Mouse (Mus musculus): ENCODE measurements around the gene Dnah7c. TPM values are rescaled to one million over a fixed set of nuclear protein-coding genes. Genes with fewer than 3 reads are reported as not detected.
A peak's percentile ranks its signal among the peaks of the same experiment; 100 is the strongest.
"Not testable (repeated sequence)": the region's sequence is repeated elsewhere in the genome, so short reads cannot be mapped to it uniquely, and the experiment has no call there.

The Dnah7c gene
- total and polyA plus RNA-seq, 2 experiments from 2014 or later = 0.03 TPM; not detected in 1

- H3K27me3 ChIP-seq (ENCODE audit: control insufficient read depth, insufficient read depth, low read length) = no peaks in the 10 kb centered on the region
- TF ChIP-seq EP300 (IDR thresholded peaks at IDR 0.05; ENCODE audit: low read depth) = no peak
- TF ChIP-seq CTCF (IDR thresholded peaks at IDR 0.05; ENCODE audit: low read depth) = no peak
- no peak overlapping the region for H3K4me3 ChIP-seq (ENCODE audit: low read depth, low read length)
- DNase-seq (ENCODE audit: low spot score) (no peak), ATAC-seq (ENCODE audit: insufficient read depth, low read depth) (no peak)
- no peak overlapping the region for H3K27ac ChIP-seq (ENCODE audit: low read depth)
- H3K9me3 ChIP-seq (replicated peaks; ENCODE audit: control insufficient read depth, low read length) = no peaks in the 10 kb centered on the region
- 77% methylated on average over 2 of the region's 2 CpGs for WGBS
- no peaks in the 10 kb centered on the region for H3K36me3 ChIP-seq (replicated peaks; ENCODE audit: control insufficient read depth, insufficient read depth, low read length)
- H3K4me1 ChIP-seq (ENCODE audit: control insufficient read depth, insufficient read depth) = 0 out of 2 replicates have a peak, but pooled peaks cover 3% of the 10 kb centered on the region
- no peak overlapping the region for H3K9ac ChIP-seq (replicated peaks; ENCODE audit: low read depth, low read length)
- no peak overlapping the region for H3K4me2 ChIP-seq (ENCODE audit: low read depth, low read length)
Observed at GRCm38 (mm10) chr1:46544812-46545421, 119.5 kb downstream of the Dnah7c start.

- DNase-seq (ENCODE audit: low spot score) (peak; percentile 16), ATAC-seq (ENCODE audit: insufficient read depth, low read depth) (no peak)
- no peak overlapping the region for H3K27ac ChIP-seq (ENCODE audit: low read depth)
- no peak overlapping the region for H3K9ac ChIP-seq (replicated peaks; ENCODE audit: low read depth, low read length)
- peak; percentile 25 for TF ChIP-seq CTCF (IDR thresholded peaks at IDR 0.05; ENCODE audit: low read depth)
- TF ChIP-seq EP300 (IDR thresholded peaks at IDR 0.05; ENCODE audit: low read depth) = no peak
- no peaks in the 10 kb centered on the region for H3K27me3 ChIP-seq (ENCODE audit: control insufficient read depth, insufficient read depth, low read length)
- H3K4me2 ChIP-seq (ENCODE audit: low read depth, low read length) = no peak overlapping the region
- no peaks in the 10 kb centered on the region for H3K4me1 ChIP-seq (ENCODE audit: control insufficient read depth, insufficient read depth)
- no peaks in the 10 kb centered on the region for H3K9me3 ChIP-seq (replicated peaks; ENCODE audit: control insufficient read depth, low read length)
- no peak overlapping the region for H3K4me3 ChIP-seq (ENCODE audit: low read depth, low read length)
- no peaks in the 10 kb centered on the region for H3K36me3 ChIP-seq (replicated peaks; ENCODE audit: control insufficient read depth, insufficient read depth, low read length)
- 35% methylated on average over 3 of the region's 3 CpGs for WGBS
Observed at GRCm38 (mm10) chr1:46580385-46580784, 155.0 kb downstream of the Dnah7c start.

- H3K9ac ChIP-seq (replicated peaks; ENCODE audit: low read depth, low read length); H3K4me2 ChIP-seq (ENCODE audit: low read depth, low read length); H3K9me3 ChIP-seq (replicated peaks; ENCODE audit: control insufficient read depth, low read length); H3K27me3 ChIP-seq (ENCODE audit: control insufficient read depth, insufficient read depth, low read length); H3K4me1 ChIP-seq (ENCODE audit: control insufficient read depth, insufficient read depth); ATAC-seq (ENCODE audit: insufficient read depth, low read depth); H3K36me3 ChIP-seq (replicated peaks; ENCODE audit: control insufficient read depth, insufficient read depth, low read length); H3K27ac ChIP-seq (ENCODE audit: low read depth); DNase-seq (ENCODE audit: low spot score); H3K4me3 ChIP-seq (ENCODE audit: low read depth, low read length): not testable (repeated sequence)
- WGBS = 86% methylated on average over 1 of the region's 1 CpGs
Observed at GRCm38 (mm10) chr1:46593826-46594225, 168.4 kb downstream of the Dnah7c start.

DNA sequence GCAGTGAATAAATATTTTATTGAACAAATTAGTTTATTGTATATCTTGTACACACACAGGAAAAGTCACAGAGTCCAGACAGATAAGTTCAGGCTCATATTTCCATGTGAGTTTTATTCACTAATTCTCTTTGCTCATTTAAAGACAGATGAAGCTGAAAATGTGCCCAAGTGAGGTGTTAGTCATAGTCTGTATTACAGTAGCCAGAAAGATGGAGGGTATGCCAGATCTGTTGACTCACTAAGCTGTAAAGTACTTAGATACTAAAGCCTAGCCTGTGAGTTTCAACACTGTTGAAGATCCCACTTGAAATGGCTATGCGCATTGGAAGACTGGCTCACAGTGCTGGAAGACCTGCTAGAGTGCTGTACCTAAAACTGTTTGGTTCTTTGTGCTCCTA is 171.0 kb downstream of the Dnah7c start:
- H3K27me3 ChIP-seq (ENCODE audit: control insufficient read depth, insufficient read depth, low read length); H3K4me3 ChIP-seq (ENCODE audit: low read depth, low read length); H3K9me3 ChIP-seq (replicated peaks; ENCODE audit: control insufficient read depth, low read length); H3K4me1 ChIP-seq (ENCODE audit: control insufficient read depth, insufficient read depth); H3K4me2 ChIP-seq (ENCODE audit: low read depth, low read length); DNase-seq (ENCODE audit: low spot score); ATAC-seq (ENCODE audit: insufficient read depth, low read depth); H3K27ac ChIP-seq (ENCODE audit: low read depth); H3K36me3 ChIP-seq (replicated peaks; ENCODE audit: control insufficient read depth, insufficient read depth, low read length); H3K9ac ChIP-seq (replicated peaks; ENCODE audit: low read depth, low read length): not testable (repeated sequence)
- 83% methylated on average over 1 of the region's 1 CpGs for WGBS

DNA sequence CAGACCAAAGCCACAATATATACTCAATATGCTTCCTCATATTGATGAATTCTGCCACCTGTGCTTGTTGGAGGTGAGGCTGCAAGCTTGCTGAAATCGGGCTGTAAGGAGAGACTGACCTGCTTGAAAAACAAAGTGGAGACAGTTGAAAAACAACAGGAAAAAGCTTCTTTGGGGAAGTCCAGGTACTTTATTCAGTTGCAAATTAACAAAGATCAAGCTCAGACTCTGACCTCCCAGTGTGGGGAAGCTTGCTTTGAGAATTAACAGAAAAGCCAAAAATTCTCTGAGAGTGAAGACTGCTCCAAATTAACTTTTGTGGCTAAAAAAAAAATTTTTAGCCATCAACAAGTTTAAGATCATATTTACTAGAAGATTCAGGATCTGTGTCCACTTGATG is 194.9 kb downstream of the Dnah7c start:
- H3K9me3 ChIP-seq (replicated peaks; ENCODE audit: control insufficient read depth, low read length) = no peaks in the 10 kb centered on the region
- no peak for DNase-seq (ENCODE audit: low spot score)
- no peak overlapping the region for H3K4me3 ChIP-seq (ENCODE audit: low read depth, low read length)
- no peak for ATAC-seq (ENCODE audit: insufficient read depth, low read depth)
- no peaks in the 10 kb centered on the region for H3K27me3 ChIP-seq (ENCODE audit: control insufficient read depth, insufficient read depth, low read length)
- 71% methylated on average over 1 of the region's 1 CpGs for WGBS
- no peak overlapping the region for H3K4me2 ChIP-seq (ENCODE audit: low read depth, low read length)
- no peaks in the 10 kb centered on the region for H3K36me3 ChIP-seq (replicated peaks; ENCODE audit: control insufficient read depth, insufficient read depth, low read length)
- H3K27ac ChIP-seq (ENCODE audit: low read depth) = no peak overlapping the region
- TF ChIP-seq CTCF (IDR thresholded peaks at IDR 0.05; ENCODE audit: low read depth) (no peak), EP300 (IDR thresholded peaks at IDR 0.05; ENCODE audit: low read depth) (no peak)
- no peaks in the 10 kb centered on the region for H3K4me1 ChIP-seq (ENCODE audit: control insufficient read depth, insufficient read depth)
- no peak overlapping the region for H3K9ac ChIP-seq (replicated peaks; ENCODE audit: low read depth, low read length)

GRCm38 (mm10) chr1:46625914-46626313 is 200.5 kb downstream of the Dnah7c start:
- DNase-seq (ENCODE audit: low spot score); H3K9me3 ChIP-seq (replicated peaks; ENCODE audit: control insufficient read depth, low read length); ATAC-seq (ENCODE audit: insufficient read depth, low read depth); H3K36me3 ChIP-seq (replicated peaks; ENCODE audit: control insufficient read depth, insufficient read depth, low read length); H3K27me3 ChIP-seq (ENCODE audit: control insufficient read depth, insufficient read depth, low read length); H3K9ac ChIP-seq (replicated peaks; ENCODE audit: low read depth, low read length); H3K4me1 ChIP-seq (ENCODE audit: control insufficient read depth, insufficient read depth); H3K4me2 ChIP-seq (ENCODE audit: low read depth, low read length); H3K27ac ChIP-seq (ENCODE audit: low read depth); H3K4me3 ChIP-seq (ENCODE audit: low read depth, low read length): not testable (repeated sequence)
- WGBS = 85% methylated on average over 6 of the region's 6 CpGs

- H3K4me3 ChIP-seq (ENCODE audit: low read depth, low read length); H3K4me2 ChIP-seq (ENCODE audit: low read depth, low read length); H3K36me3 ChIP-seq (replicated peaks; ENCODE audit: control insufficient read depth, insufficient read depth, low read length); H3K4me1 ChIP-seq (ENCODE audit: control insufficient read depth, insufficient read depth); H3K27me3 ChIP-seq (ENCODE audit: control insufficient read depth, insufficient read depth, low read length); ATAC-seq (ENCODE audit: insufficient read depth, low read depth); H3K27ac ChIP-seq (ENCODE audit: low read depth); H3K9ac ChIP-seq (replicated peaks; ENCODE audit: low read depth, low read length); H3K9me3 ChIP-seq (replicated peaks; ENCODE audit: control insufficient read depth, low read length); DNase-seq (ENCODE audit: low spot score): not testable (repeated sequence)
- WGBS = 73% methylated on average over 4 of the region's 4 CpGs
Observed at GRCm38 (mm10) chr1:46649821-46650220, 224.4 kb downstream of the Dnah7c start.

- ATAC-seq (ENCODE audit: insufficient read depth, low read depth); H3K4me3 ChIP-seq (ENCODE audit: low read depth, low read length); H3K4me1 ChIP-seq (ENCODE audit: control insufficient read depth, insufficient read depth); H3K9ac ChIP-seq (replicated peaks; ENCODE audit: low read depth, low read length); H3K27me3 ChIP-seq (ENCODE audit: control insufficient read depth, insufficient read depth, low read length); H3K36me3 ChIP-seq (replicated peaks; ENCODE audit: control insufficient read depth, insufficient read depth, low read length); H3K4me2 ChIP-seq (ENCODE audit: low read depth, low read length); H3K9me3 ChIP-seq (replicated peaks; ENCODE audit: control insufficient read depth, low read length); H3K27ac ChIP-seq (ENCODE audit: low read depth); DNase-seq (ENCODE audit: low spot score): not testable (repeated sequence)
- 41% methylated on average over 2 of the region's 2 CpGs for WGBS
Observed at GRCm38 (mm10) chr1:46652721-46653120, 227.3 kb downstream of the Dnah7c start.

Data from heart, postnatal 0 days (tissue).